Comparison of ENCODE assay signal across 34 mouse cellular contexts in genomic region chr9:70892627-70893026, GRCm38 (mm10). TPM values are rescaled to one million over a fixed set of nuclear protein-coding genes. Genes with fewer than 3 reads are reported as not detected.
A peak's percentile ranks its signal among the peaks of the same experiment; 100 is the strongest.
DNase-seq lines count a peak whose midpoint lies in the region; ATAC-seq and TF ChIP-seq lines count a peak whose summit lies in the region.
"Had no signal": no experiment of that assay in that cellular context is flagged by ENCODE, and none has a peak within 500 bp of the region (broad histone marks: within the 10 kb centered on the region; RNA-seq: fewer than 3 reads in every experiment).

No protein-coding gene starts in this region.

- no peaks in the 10 kb centered on the region for H3K36me3 ChIP-seq in heart, adult 2 months (ENCODE audit: control insufficient read depth, insufficient read depth, low read length)
- H3K36me3 ChIP-seq in liver, embryonic 13.5 days = no peaks in the 10 kb centered on the region
- H3K36me3 ChIP-seq in stomach, embryonic 15.5 days = no peaks in the 10 kb centered on the region
- H3K36me3 ChIP-seq in forebrain, embryonic 10.5 days (replicated peaks) = no peaks in the 10 kb centered on the region
- H3K36me3 ChIP-seq in heart, embryonic 11.5 days (ENCODE audit: control insufficient read depth, insufficient read depth, low read length) = no peaks in the 10 kb centered on the region
- H3K36me3 ChIP-seq: embryonic facial prominence, embryonic 12.5 days; forebrain, embryonic 12.5 days; heart, embryonic 10.5 days; hindbrain, embryonic 13.5 days; limb, embryonic 13.5 days had no signal

- intact Hi-C loops in heart, adult 2 months (cut with DNase I) = loop anchor here (5.0 kb wide), 1 partner anchor 35 kb away; no protein-coding TSS in a partner anchor
- intact Hi-C loops in heart, postnatal 10 days (cut with DNase I) = no loop called here

- no peak for TF ChIP-seq CTCF in heart, adult 2 months (IDR thresholded peaks at IDR 0.05)

- TF ChIP-seq POLR2A in heart, adult 2 months (IDR thresholded peaks at IDR 0.05; ENCODE audit: insufficient read depth, low read depth, low read length) = no peak

- 74% methylated on average over 5 of the region's 5 CpGs for WGBS in heart, adult 2 months
- 35% methylated on average over 5 of the region's 5 CpGs for WGBS in liver, embryonic 13.5 days (ENCODE audit: insufficient replicate concordance)
- WGBS in stomach, embryonic 15.5 days = 79% methylated on average over 5 of the region's 5 CpGs
- 88% methylated on average over 5 of the region's 5 CpGs for WGBS in forebrain, embryonic 10.5 days
- WGBS in heart, embryonic 11.5 days (ENCODE audit: insufficient replicate concordance) = 64% methylated on average over 5 of the region's 5 CpGs

- TF ChIP-seq EP300 in heart, adult 2 months (IDR thresholded peaks at IDR 0.05; ENCODE audit: insufficient read depth, low read depth, low read length) = no peak

- peak overlapping the region; percentile 19; the same call in 1 of the 2 replicates for H3K27ac ChIP-seq in heart, adult 2 months
- H3K27ac ChIP-seq in liver, embryonic 13.5 days = peak overlapping the region; percentile 80
- 0 out of 2 replicates have a peak overlapping the region, but pooled peaks have one; percentile 46 for H3K27ac ChIP-seq in stomach, embryonic 15.5 days
- no peak overlapping the region for H3K27ac ChIP-seq in forebrain, embryonic 10.5 days
- H3K27ac ChIP-seq in heart, embryonic 11.5 days (ENCODE audit: low read depth, low read length) = no peak overlapping the region
- H3K27ac ChIP-seq: embryonic facial prominence, embryonic 12.5 days; forebrain, embryonic 12.5 days; heart, embryonic 10.5 days; hindbrain, embryonic 13.5 days; limb, embryonic 13.5 days had no signal

- 0 out of 2 replicates have a peak, but pooled peaks cover 2% of the 10 kb centered on the region for H3K9me3 ChIP-seq in liver, embryonic 13.5 days (replicated peaks)
- H3K9me3 ChIP-seq in stomach, embryonic 15.5 days = no peaks in the 10 kb centered on the region
- no peaks in the 10 kb centered on the region for H3K9me3 ChIP-seq in forebrain, embryonic 10.5 days
- no peaks in the 10 kb centered on the region for H3K9me3 ChIP-seq in heart, embryonic 11.5 days (replicated peaks; ENCODE audit: control insufficient read depth, low read length)
- H3K9me3 ChIP-seq: embryonic facial prominence, embryonic 12.5 days; forebrain, embryonic 12.5 days; heart, embryonic 10.5 days; hindbrain, embryonic 13.5 days; limb, embryonic 13.5 days had no signal

- H3K4me1 ChIP-seq in heart, adult 2 months (ENCODE audit: control insufficient read depth, insufficient read depth, low read length) = peaks cover 5% of the 10 kb centered on the region
- peaks cover 77% of the 10 kb centered on the region for H3K4me1 ChIP-seq in liver, embryonic 13.5 days (replicated peaks)
- H3K4me1 ChIP-seq in stomach, embryonic 15.5 days = no peaks in the 10 kb centered on the region
- peaks cover 5% of the 10 kb centered on the region; the same call in 1 of the 2 replicates for H3K4me1 ChIP-seq in forebrain, embryonic 10.5 days
- no peaks in the 10 kb centered on the region for H3K4me1 ChIP-seq in heart, embryonic 11.5 days (ENCODE audit: control insufficient read depth, insufficient read depth, low read length)
- H3K4me1 ChIP-seq: forebrain, embryonic 12.5 days; hindbrain, embryonic 13.5 days had no signal

- H3K4me3 ChIP-seq in heart, adult 2 months = no peak overlapping the region
- H3K4me3 ChIP-seq in liver, embryonic 13.5 days (replicated peaks) = no peak overlapping the region
- no peak overlapping the region for H3K4me3 ChIP-seq in stomach, embryonic 15.5 days (replicated peaks)
- H3K4me3 ChIP-seq in forebrain, embryonic 10.5 days = no peak overlapping the region
- H3K4me3 ChIP-seq in heart, embryonic 11.5 days (ENCODE audit: low read depth, low read length) = no peak overlapping the region
- H3K4me3 ChIP-seq: embryonic facial prominence, embryonic 12.5 days; forebrain, embryonic 12.5 days; heart, embryonic 10.5 days; hindbrain, embryonic 13.5 days; limb, embryonic 13.5 days had no signal

- H3K79me2 ChIP-seq in heart, adult 2 months (replicated peaks; ENCODE audit: control insufficient read depth, insufficient read depth, low read length) = no peaks in the 10 kb centered on the region

- no peaks in the 10 kb centered on the region for H3K27me3 ChIP-seq in heart, adult 2 months (ENCODE audit: control insufficient read depth, insufficient read depth, low read length)
- H3K27me3 ChIP-seq in liver, embryonic 13.5 days = no peaks in the 10 kb centered on the region
- H3K27me3 ChIP-seq in stomach, embryonic 15.5 days (replicated peaks) = no peaks in the 10 kb centered on the region
- no peaks in the 10 kb centered on the region for H3K27me3 ChIP-seq in forebrain, embryonic 10.5 days (ENCODE audit: poor library complexity, severe bottlenecking)
- no peaks in the 10 kb centered on the region for H3K27me3 ChIP-seq in heart, embryonic 11.5 days (ENCODE audit: control insufficient read depth, insufficient read depth, low read length)
- H3K27me3 ChIP-seq: CH12.LX; embryonic facial prominence, embryonic 12.5 days; forebrain, embryonic 12.5 days; hindbrain, embryonic 13.5 days; limb, embryonic 13.5 days had no signal

- no peak for DNase-seq in heart, adult 2 months
- DNase-seq in heart, postnatal 10 days = no peak
- DNase-seq in liver, embryonic 13.5 days = no peak
- DNase-seq in forebrain, embryonic 10.5 days (ENCODE audit: extremely low spot score, low spot score) = no peak
- no peak for DNase-seq in kidney, postnatal 25 days
- DNase-seq: adrenal gland, adult 8-10 months; cerebellum, adult 11 months; cerebellum, adult 9-10 months; cerebellum, postnatal 36 days; embryo, embryonic 11 days; forebrain, postnatal 0 days; gastrocnemius, postnatal 10 days; heart, postnatal 4 days; kidney, adult 9 months; kidney, postnatal 14 days; lung, embryonic 14.5 days; lung, postnatal 14 days; right cerebral cortex, adult 18-20 months; spleen, adult 18-20 months had no signal

- H3K4me2 ChIP-seq in liver, embryonic 13.5 days = peak overlapping the region; percentile 26
- no peak overlapping the region for H3K4me2 ChIP-seq in stomach, embryonic 15.5 days
- H3K4me2 ChIP-seq in heart, embryonic 11.5 days = no peak overlapping the region
- H3K4me2 ChIP-seq: embryonic facial prominence, embryonic 12.5 days; forebrain, embryonic 12.5 days; hindbrain, embryonic 13.5 days; limb, embryonic 13.5 days; lung, embryonic 14.5 days had no signal

- peak; percentile 90 for ATAC-seq in liver, embryonic 13.5 days (ENCODE audit: low read depth)
- no peak for ATAC-seq in stomach, embryonic 15.5 days (ENCODE audit: insufficient read depth, low FRiP score, low read depth)
- ATAC-seq in heart, embryonic 11.5 days (replicated peaks; ENCODE audit: insufficient number of reproducible peaks, low FRiP score, low TSS enrichment) = no peak
- ATAC-seq: forebrain, postnatal 0 days; intestine, embryonic 16.5 days; midbrain, embryonic 16.5 days had no signal

- no peak overlapping the region for H3K9ac ChIP-seq in heart, adult 2 months (ENCODE audit: low read depth, low read length)
- peak overlapping the region; percentile 58 for H3K9ac ChIP-seq in liver, embryonic 13.5 days
- no peak overlapping the region for H3K9ac ChIP-seq in stomach, embryonic 15.5 days
- no peak overlapping the region for H3K9ac ChIP-seq in heart, embryonic 11.5 days (ENCODE audit: low read depth, low read length)
- H3K9ac ChIP-seq: embryonic facial prominence, embryonic 12.5 days; forebrain, embryonic 12.5 days; forebrain, postnatal 0 days; hindbrain, embryonic 13.5 days; limb, embryonic 13.5 days; lung, embryonic 14.5 days had no signal

RNA-seq across cellular contexts. Expression of gene Lipc, which starts 59.4 kb away (rescaled TPM):
- under 1 TPM in 1 of 2 experiments, not detected in 1; 0.14 TPM for total RNA-seq in heart, adult 2 months (2021)
- polyA plus RNA-seq in heart, adult 2 months (2012; rRNA removed) = 0.25 and 0.35 TPM in 2 replicates
- under 1 TPM in 1 of 2 experiments, not detected in 1; 0.27 TPM for total RNA-seq in heart, postnatal 10 days (2021)
- 19.7 and 24.6 TPM in 2 replicates for polyA plus RNA-seq in liver, embryonic 13.5 days (2015; fragmentation: Nextera tagmentation; extraction: Ambion mirVana)
- polyA plus RNA-seq in stomach, embryonic 15.5 days (2015; fragmentation: Nextera tagmentation; extraction: Ambion mirVana) = 3.3 and 3.6 TPM in 2 replicates
- polyA plus RNA-seq in forebrain, embryonic 10.5 days (2016; fragmentation: Nextera tagmentation; extraction: Ambion mirVana) = not detected in 2 replicates
- 0.21 and 0.56 TPM in 2 replicates for polyA plus RNA-seq in heart, embryonic 11.5 days (2014; fragmentation: Nextera tagmentation; extraction: Ambion mirVana)
- total RNA-seq: left cerebral cortex, adult 18-20 months; neutrophil, adult 5-6 weeks had no signal
- polyA plus RNA-seq: C2C12; embryonic facial prominence, embryonic 12.5 days; forebrain, embryonic 12.5 days; hindbrain, embryonic 13.5 days; limb, embryonic 13.5 days; neural tube, embryonic 11.5 days; testis, adult 2 months had no signal

Comparison
In these comparisons a context has a peak if more than half of its experiments do, and no peak if none do; other contexts are left out.
1. H3K27ac ChIP-seq: peak in heart, adult 2 months (single experiment), liver, embryonic 13.5 days (single experiment) and stomach, embryonic 15.5 days (single experiment); none in forebrain, embryonic 10.5 days (single experiment) and heart, embryonic 11.5 days (single experiment).